Mouse (Mus musculus): Measurements from ENCODE around the gene Ppp1r13b. TPM values are rescaled to one million over a fixed set of nuclear protein-coding genes. Genes with fewer than 3 reads are reported as not detected.

The Ppp1r13b gene
- polyA plus RNA-seq, 1 experiment from 2014 or later: 6.0 TPM

GRCm38 (mm10) chr12:111829447-111829846 lies 78.5 kb downstream of the Ppp1r13b start:
- Histone ChIP-seq H3K4me3 (no peak overlapping the region), H3K27ac (no peak overlapping the region), H3K36me3 (peaks cover 80% of the 10 kb centered on the region), H3K9me3 (replicated peaks) (no peaks in the 10 kb centered on the region), H3K4me1 (no peaks in the 10 kb centered on the region), H3K27me3 (ENCODE audit: low read depth, poor library complexity, severe bottlenecking) (no peaks in the 10 kb centered on the region)
- DNase-seq (ENCODE audit: low spot score): no peak
- WGBS: 91% methylated on average over 5 of the region's 5 CpGs

- Histone ChIP-seq H3K4me3 (no peak overlapping the region), H3K36me3 (peaks cover 80% of the 10 kb centered on the region), H3K27ac (no peak overlapping the region), H3K27me3 (ENCODE audit: low read depth, poor library complexity, severe bottlenecking) (no peaks in the 10 kb centered on the region), H3K4me1 (no peaks in the 10 kb centered on the region), H3K9me3 (replicated peaks) (no peaks in the 10 kb centered on the region)
- WGBS: 93% methylated on average over 12 of the region's 12 CpGs
- no peak for DNase-seq (ENCODE audit: low spot score)
Measured at GRCm38 (mm10) chr12:111827556-111827955, 80.4 kb downstream of the Ppp1r13b start.

GRCm38 (mm10) chr12:111821931-111822330 lies 86.0 kb downstream of the Ppp1r13b start:
- WGBS: 76% methylated on average over 4 of the region's 4 CpGs
- DNase-seq (ENCODE audit: low spot score): no peak
- H3K36me3 ChIP-seq: peaks cover 62% of the 10 kb centered on the region
- H3K4me3 ChIP-seq: no peak overlapping the region
- H3K27me3 ChIP-seq (ENCODE audit: low read depth, poor library complexity, severe bottlenecking): no peaks in the 10 kb centered on the region
- H3K9me3 ChIP-seq (replicated peaks): no peaks in the 10 kb centered on the region
- H3K4me1 ChIP-seq: peaks cover 11% of the 10 kb centered on the region; the same call in 1 of the 2 replicates
- no peak overlapping the region for H3K27ac ChIP-seq

GRCm38 (mm10) chr12:111820708-111821107 lies 87.2 kb downstream of the Ppp1r13b start:
- H3K9me3 ChIP-seq (replicated peaks): no peaks in the 10 kb centered on the region
- no peak for DNase-seq (ENCODE audit: low spot score)
- no peak overlapping the region for H3K27ac ChIP-seq
- peaks cover 56% of the 10 kb centered on the region for H3K36me3 ChIP-seq
- H3K4me3 ChIP-seq: no peak overlapping the region
- H3K4me1 ChIP-seq: peaks cover 21% of the 10 kb centered on the region
- H3K27me3 ChIP-seq (ENCODE audit: low read depth, poor library complexity, severe bottlenecking): no peaks in the 10 kb centered on the region
- WGBS: 82% methylated on average over 7 of the region's 7 CpGs

GRCm38 (mm10) chr12:111819936-111820335 lies 88.0 kb downstream of the Ppp1r13b start:
- DNase-seq (ENCODE audit: low spot score): no peak
- H3K36me3 ChIP-seq: peaks cover 48% of the 10 kb centered on the region
- no peaks in the 10 kb centered on the region for H3K9me3 ChIP-seq (replicated peaks)
- H3K4me3 ChIP-seq: no peak overlapping the region
- no peak overlapping the region for H3K27ac ChIP-seq
- 77% methylated on average over 8 of the region's 8 CpGs for WGBS
- H3K27me3 ChIP-seq (ENCODE audit: low read depth, poor library complexity, severe bottlenecking): no peaks in the 10 kb centered on the region
- H3K4me1 ChIP-seq: peaks cover 29% of the 10 kb centered on the region

- Histone ChIP-seq H3K4me1 (peaks cover 40% of the 10 kb centered on the region), H3K4me3 (no peak overlapping the region), H3K27me3 (ENCODE audit: low read depth, poor library complexity, severe bottlenecking) (no peaks in the 10 kb centered on the region), H3K36me3 (peaks cover 29% of the 10 kb centered on the region), H3K27ac (no peak overlapping the region), H3K9me3 (replicated peaks) (no peaks in the 10 kb centered on the region)
- WGBS: 96% methylated on average over 8 of the region's 8 CpGs
- no peak for DNase-seq (ENCODE audit: low spot score)
Measured at GRCm38 (mm10) chr12:111817991-111818390, 89.9 kb downstream of the Ppp1r13b start.

GRCm38 (mm10) chr12:111816967-111817366 lies 90.9 kb downstream of the Ppp1r13b start:
- Histone ChIP-seq H3K27ac (no peak overlapping the region), H3K4me1 (peaks cover 50% of the 10 kb centered on the region), H3K36me3 (peaks cover 29% of the 10 kb centered on the region), H3K27me3 (ENCODE audit: low read depth, poor library complexity, severe bottlenecking) (no peaks in the 10 kb centered on the region), H3K4me3 (no peak overlapping the region), H3K9me3 (replicated peaks) (no peaks in the 10 kb centered on the region)
- no peak for DNase-seq (ENCODE audit: low spot score)
- WGBS: 84% methylated on average over 9 of the region's 9 CpGs

- Histone ChIP-seq H3K27me3 (ENCODE audit: low read depth, poor library complexity, severe bottlenecking) (no peaks in the 10 kb centered on the region), H3K9me3 (replicated peaks) (no peaks in the 10 kb centered on the region), H3K4me3 (no peak overlapping the region), H3K36me3 (peaks cover 30% of the 10 kb centered on the region), H3K27ac (peak overlapping the region; percentile 23; the same call in 1 of the 2 replicates), H3K4me1 (peaks cover 51% of the 10 kb centered on the region)
- 74% methylated on average over 13 of the region's 13 CpGs for WGBS
- no peak for DNase-seq (ENCODE audit: low spot score)
Measured at GRCm38 (mm10) chr12:111816528-111816927, 91.4 kb downstream of the Ppp1r13b start.

GRCm38 (mm10) chr12:111814769-111815762 lies 92.8 kb downstream of the Ppp1r13b start:
- Histone ChIP-seq H3K4me3 (peak overlapping the region; percentile 69), H3K27me3 (ENCODE audit: low read depth, poor library complexity, severe bottlenecking) (no peaks in the 10 kb centered on the region), H3K4me1 (peaks cover 52% of the 10 kb centered on the region), H3K36me3 (peaks cover 39% of the 10 kb centered on the region), H3K9me3 (replicated peaks) (no peaks in the 10 kb centered on the region), H3K27ac (peak overlapping the region; percentile 90)
- 38% methylated on average over 19 of the region's 19 CpGs for WGBS
- peak; percentile 42 for DNase-seq (ENCODE audit: low spot score)

GRCm38 (mm10) chr12:111813766-111814617 lies 93.9 kb downstream of the Ppp1r13b start, which contains the start of the genes Xrcc3 and Zfyve21:
Gene Xrcc3 (minus strand): TSS chr12:111813873.
Gene Zfyve21 (plus strand): TSS chr12:111814170.
- H3K27ac ChIP-seq: peak within 1 kb of the TSS; percentile 90
- peak within 1 kb of the TSS; percentile 69 for H3K4me3 ChIP-seq
- H3K4me1 ChIP-seq: peaks cover 57% of the 10 kb centered on the region
- no peaks in the 10 kb centered on the region for H3K9me3 ChIP-seq (replicated peaks)
- peak; percentile 97 for DNase-seq (ENCODE audit: low spot score)
- H3K36me3 ChIP-seq: peaks cover 45% of the 10 kb centered on the region
- WGBS: under 1% methylated on average over 87 of the region's 87 CpGs
- no peaks in the 10 kb centered on the region for H3K27me3 ChIP-seq (ENCODE audit: low read depth, poor library complexity, severe bottlenecking)

- H3K4me1 ChIP-seq: peaks cover 53% of the 10 kb centered on the region
- H3K4me3 ChIP-seq: peak overlapping the region; percentile 69
- no peaks in the 10 kb centered on the region for H3K9me3 ChIP-seq (replicated peaks)
- peaks cover 49% of the 10 kb centered on the region for H3K36me3 ChIP-seq
- 5% methylated on average over 27 of the region's 27 CpGs for WGBS
- peak overlapping the region; percentile 90 for H3K27ac ChIP-seq
- H3K27me3 ChIP-seq (ENCODE audit: low read depth, poor library complexity, severe bottlenecking): no peaks in the 10 kb centered on the region
- DNase-seq (ENCODE audit: low spot score): peak; percentile 40
Measured at GRCm38 (mm10) chr12:111813111-111813765, 94.7 kb downstream of the Ppp1r13b start.

GRCm38 (mm10) chr12:111812611-111813010 lies 95.3 kb downstream of the Ppp1r13b start:
- Histone ChIP-seq H3K36me3 (peaks cover 51% of the 10 kb centered on the region), H3K27ac (0 out of 2 replicates have a peak overlapping the region, but pooled peaks have one; percentile 10), H3K27me3 (ENCODE audit: low read depth, poor library complexity, severe bottlenecking) (no peaks in the 10 kb centered on the region), H3K4me1 (peaks cover 53% of the 10 kb centered on the region), H3K9me3 (replicated peaks) (no peaks in the 10 kb centered on the region), H3K4me3 (peak overlapping the region; percentile 69)
- no peak for DNase-seq (ENCODE audit: low spot score)
- WGBS: 78% methylated on average over 12 of the region's 12 CpGs
